Mouse (Mus musculus): ENCODE measurements around the gene Utp18. TPM values are rescaled to one million over a fixed set of nuclear protein-coding genes. Genes with fewer than 3 reads are reported as not detected.

The Utp18 gene
- polyA plus RNA-seq (2012; rRNA removed; ENCODE audit: low replicate concordance), result 1.4 and 3.1 TPM in 2 replicates

GRCm38 (mm10) chr11:93885572-93886410 lies at the start of gene Utp18, which contains the start of gene Mbtd1:
Gene Utp18 (minus strand): TSS chr11:93885766.
Gene Mbtd1 (plus strand): TSS chr11:93885852.

Other genes with a start within 250 kb of the Utp18 start
- 0.63 and 2.0 TPM in 2 replicates for gene Mbtd1, start 86 bp upstream of the Utp18 start, polyA plus RNA-seq (2012; rRNA removed; ENCODE audit: low replicate concordance)
- gene Nme2, start 70.5 kb upstream of the Utp18 start, polyA plus RNA-seq (2012; rRNA removed; ENCODE audit: low replicate concordance), result 132 and 134 TPM in 2 replicates
- 7.1 and 9.9 TPM in 2 replicates for gene Gm20390, start 82.5 kb upstream of the Utp18 start, polyA plus RNA-seq (2012; rRNA removed; ENCODE audit: low replicate concordance)
- gene Nme1, start 82.8 kb upstream of the Utp18 start, polyA plus RNA-seq (2012; rRNA removed; ENCODE audit: low replicate concordance), result 74.2 and 92.2 TPM in 2 replicates
- 8.8 and 10.5 TPM in 2 replicates for gene Spag9, start 110.3 kb upstream of the Utp18 start, polyA plus RNA-seq (2012; rRNA removed; ENCODE audit: low replicate concordance)